Mouse (Mus musculus) ES-E14 (cell line): ENCODE measurements at regions not wholly inside any gene's neighbourhood (a gene's known extent, or its start where the extent isn't known, plus 50 kb on each side); places are given as distances from the start of the nearest gene placed in this dataset.

Experiments
- DNase-seq: peaks from one replicate; pipeline ENCODE4 v3.0.0-alpha.2; 2013; ENCODE audit warnings: low read depth, low spot score
- H3K27ac ChIP-seq: 2 replicates; pipeline ENCODE4 v1.5.1; 2012; ENCODE audit warnings: low read depth, mild to moderate bottlenecking, low read length, moderate library complexity, mixed read lengths; ENCODE audit not compliant: poor library complexity, insufficient read depth, severe bottlenecking
- H3K36me3 ChIP-seq: 2 replicates; pipeline ENCODE4 v1.6.1; 2012; ENCODE audit warnings: mild to moderate bottlenecking, low read length, moderate library complexity, mixed read lengths; ENCODE audit not compliant: control insufficient read depth, poor library complexity, insufficient read depth, severe bottlenecking
- H3K4me1 ChIP-seq, 2 experiments: fragments of 150-350 bp in 1 of 2; sonication (generic) in 1 of 2; 2 replicates each; pipeline ENCODE4 v1.6.1; 2012; ENCODE audit warnings: low read length in 2 of 2, mild to moderate bottlenecking in 1 of 2, mixed read lengths in 1 of 2; ENCODE audit not compliant: control insufficient read depth in 2 of 2, insufficient read depth in 2 of 2, poor library complexity in 1 of 2
- H3K4me3 ChIP-seq, 2 experiments: fragments of 150-350 bp in 1 of 2; sonication (generic) in 1 of 2; 2 replicates each; pipeline ENCODE4 v1.5.1; 2012; ENCODE audit warnings: low read length in 2 of 2, low read depth in 1 of 2, mild to moderate bottlenecking in 1 of 2, mixed read lengths in 1 of 2; ENCODE audit not compliant: insufficient read depth in 1 of 2, poor library complexity in 1 of 2, severe bottlenecking in 1 of 2
- H3K9ac ChIP-seq: 2 replicates; pipeline ENCODE4 v1.6.1; 2012; ENCODE audit warnings: low read depth, mild to moderate bottlenecking, low read length, mixed read lengths; ENCODE audit not compliant: poor library complexity, insufficient read depth, severe bottlenecking
- H3K9me3 ChIP-seq: fragments of 150-350 bp; sonication (generic); 2 replicates; pipeline ENCODE4 v1.6.1; 2012; ENCODE audit warnings: low read depth, mild to moderate bottlenecking, low read length; ENCODE audit not compliant: control insufficient read depth, insufficient read depth
- CHD2 ChIP-seq: IDR thresholded peaks from 2 replicates; pipeline ENCODE4 v1.6.1; 2014; ENCODE audit warnings: mild to moderate bottlenecking, low read depth, low read length, inconsistent platforms
- HCFC1 ChIP-seq: IDR thresholded peaks from 2 replicates; pipeline ENCODE4 v1.6.1; 2012; ENCODE audit warnings: low read length, inconsistent platforms, borderline replicate concordance; ENCODE audit not compliant: insufficient read depth
- MAFK ChIP-seq: IDR thresholded peaks from 2 replicates; pipeline ENCODE4 v1.6.1; 2014; ENCODE audit warnings: mild to moderate bottlenecking, low read depth, low read length, inconsistent platforms; ENCODE audit not compliant: insufficient read depth
- ZC3H11A ChIP-seq: IDR thresholded peaks from 2 replicates; pipeline ENCODE4 v1.6.1; 2012; ENCODE audit warnings: low read depth, mild to moderate bottlenecking, inconsistent platforms, low read length, borderline replicate concordance
- ZNF384 ChIP-seq: IDR thresholded peaks from 2 replicates; pipeline ENCODE4 v1.6.1; 2012; ENCODE audit warnings: low read depth, low read length, inconsistent platforms
- in situ Hi-C, 2 experiments: fragments of 600-800 bp; cut with MboI; formaldehyde crosslinking; loops; one replicate each; pipeline ENCODE4 v1.15.1; 2025; ENCODE audit warnings: low sequenced_read_pairs in 2 of 2, inconsistent platforms in 1 of 2; ENCODE audit not compliant: unreplicated experiment in 2 of 2

- no peak for TF ChIP-seq ZC3H11A
- TF ChIP-seq HCFC1, result no peak
- TF ChIP-seq MAFK, result no peak
- no peak for TF ChIP-seq CHD2
- TF ChIP-seq ZNF384, result no peak
- DNase-seq, result no peak
- H3K27ac ChIP-seq, result no peak overlapping the region
- no peak overlapping the region for H3K9ac ChIP-seq
- in situ Hi-C loops, result no loop called here
- no peaks in the 10 kb centered on the region for H3K4me1 ChIP-seq
- H3K36me3 ChIP-seq, result no peaks in the 10 kb centered on the region
- no peak overlapping the region for H3K4me3 ChIP-seq
- no peaks in the 10 kb centered on the region for H3K9me3 ChIP-seq
Measured at GRCm38 (mm10) chr17:83155106-83155505, 60.0 kb upstream of the Pkdcc start.

GRCm38 (mm10) chr17:83156682-83157081 is 58.4 kb upstream of the Pkdcc start:
- Histone ChIP-seq H3K9me3 (no peaks in the 10 kb centered on the region), H3K36me3 (no peaks in the 10 kb centered on the region), H3K27ac (no peak overlapping the region), H3K9ac (no peak overlapping the region), H3K4me1 (no peaks in the 10 kb centered on the region), H3K4me3 (no peak overlapping the region)
- DNase-seq, result no peak
- TF ChIP-seq ZNF384 (no peak), MAFK (no peak), HCFC1 (no peak), ZC3H11A (no peak), CHD2 (no peak)
- in situ Hi-C loops, result no loop called here

DNA sequence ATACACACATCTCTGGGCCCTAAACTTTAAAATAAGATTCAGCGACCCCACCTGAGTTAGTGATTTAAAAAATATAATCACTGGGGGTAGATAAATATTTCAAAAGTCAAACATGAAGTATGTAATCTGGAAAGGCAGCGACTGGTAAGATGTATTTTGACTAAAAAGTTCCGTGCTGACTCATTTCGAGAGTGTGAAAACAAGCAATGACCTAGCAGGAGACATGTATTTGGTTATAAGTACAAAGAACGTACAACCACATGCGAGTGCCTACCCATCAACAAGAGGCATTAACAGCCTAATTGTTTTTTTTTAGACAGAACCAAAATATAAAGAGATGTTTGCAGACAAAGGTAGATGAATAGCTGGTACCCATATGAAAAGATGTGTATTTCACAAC is 57.0 kb upstream of the Pkdcc start:
- no peaks in the 10 kb centered on the region for H3K4me1 ChIP-seq
- no peak overlapping the region for H3K4me3 ChIP-seq
- no peak overlapping the region for H3K27ac ChIP-seq
- DNase-seq, result no peak
- in situ Hi-C loops, result no loop called here
- no peak for TF ChIP-seq HCFC1
- no peak for TF ChIP-seq CHD2
- no peak for TF ChIP-seq ZNF384
- no peak for TF ChIP-seq MAFK
- TF ChIP-seq ZC3H11A, result no peak
- H3K36me3 ChIP-seq, result no peaks in the 10 kb centered on the region
- no peaks in the 10 kb centered on the region for H3K9me3 ChIP-seq
- no peak overlapping the region for H3K9ac ChIP-seq

DNA sequence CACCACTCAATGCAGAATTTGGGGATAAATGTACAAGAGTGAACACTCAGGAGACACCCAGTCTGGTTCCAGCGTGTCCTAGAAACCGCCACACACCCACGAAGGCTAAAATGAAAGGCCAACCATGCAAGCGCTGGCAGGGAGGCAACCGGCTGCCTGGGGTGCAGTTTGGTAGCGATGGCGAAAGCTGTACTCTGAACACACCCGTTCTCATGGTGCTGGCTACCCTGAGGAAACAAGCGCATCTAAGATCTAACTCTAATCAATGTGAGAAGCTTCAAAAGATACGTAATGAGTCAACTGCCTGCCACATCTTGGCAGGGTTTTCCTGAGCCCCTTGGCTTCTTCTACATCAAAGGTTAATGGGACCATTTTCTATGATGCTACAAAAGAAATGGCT is 56.4 kb upstream of the Pkdcc start:
- H3K9ac ChIP-seq, result no peak overlapping the region
- no peak for DNase-seq
- H3K4me3 ChIP-seq, result no peak overlapping the region
- H3K27ac ChIP-seq, result no peak overlapping the region
- no peaks in the 10 kb centered on the region for H3K4me1 ChIP-seq
- H3K36me3 ChIP-seq, result no peaks in the 10 kb centered on the region
- H3K9me3 ChIP-seq, result no peaks in the 10 kb centered on the region
- in situ Hi-C loops, result no loop called here
- no peak for TF ChIP-seq CHD2
- no peak for TF ChIP-seq HCFC1
- TF ChIP-seq ZC3H11A, result no peak
- TF ChIP-seq ZNF384, result no peak
- TF ChIP-seq MAFK, result no peak

- DNase-seq, result no peak
Measured at GRCm38 (mm10) chr17:83159634-83160033, 55.5 kb upstream of the Pkdcc start.

More at GRCm38 (mm10) chr17:83159634-83160033, 55.5 kb upstream of the Pkdcc start:
- in situ Hi-C loops, result no loop called here
- H3K36me3 ChIP-seq, result no peaks in the 10 kb centered on the region
- H3K9me3 ChIP-seq, result no peaks in the 10 kb centered on the region
- H3K4me3 ChIP-seq, result no peak overlapping the region
- no peak for TF ChIP-seq HCFC1
- no peak for TF ChIP-seq MAFK
- peaks cover 0 to 1% of the 10 kb centered on the region in 2 experiments; a peak in 1 of 4 replicates for H3K4me1 ChIP-seq
- H3K27ac ChIP-seq, result no peak overlapping the region
- no peak overlapping the region for H3K9ac ChIP-seq
